Mouse (Mus musculus) intestine, embryonic 16.5 days (tissue): ENCODE measurements around the gene Pigz. TPM values are rescaled to one million over a fixed set of nuclear protein-coding genes. Genes with fewer than 3 reads are reported as not detected.
A peak's percentile ranks its signal among the peaks of the same experiment; 100 is the strongest.
"Not testable (repeated sequence)": the region's sequence is repeated elsewhere in the genome, so short reads cannot be mapped to it uniquely, and the experiment has no call there.

Experiments used
- ATAC-seq: fragments of 200-750 bp; cut with Nextera tagmentation; 2 replicates; pipeline ENCODE4 v1.8.0; 2017; ENCODE audit warnings: moderate TSS enrichment, moderate library complexity
- H3K27ac ChIP-seq: fragments of 300-500 bp; sonication (generic); 2 replicates; pipeline ENCODE4 v1.5.1; 2014; ENCODE audit warnings: mild to moderate bottlenecking, low read length
- H3K27me3 ChIP-seq: fragments of 300-500 bp; sonication (generic); replicated peaks from 2 replicates; pipeline ENCODE4 v1.6.1; 2014; ENCODE audit warnings: low read length, control low read depth, mixed read lengths; ENCODE audit not compliant: control insufficient read depth, insufficient read depth
- H3K36me3 ChIP-seq: fragments of 300-500 bp; sonication (generic); 2 replicates; pipeline ENCODE4 v1.6.1; 2014; ENCODE audit warnings: low read length, control low read depth; ENCODE audit not compliant: control insufficient read depth, insufficient read depth
- H3K4me1 ChIP-seq: fragments of 300-500 bp; sonication (generic); 2 replicates; pipeline ENCODE4 v1.6.1; 2014; ENCODE audit warnings: low read length, control low read depth, mixed read lengths; ENCODE audit not compliant: control insufficient read depth, insufficient read depth
- H3K4me2 ChIP-seq: fragments of 300-500 bp; sonication (generic); 2 replicates; pipeline ENCODE4 v1.6.1; 2014; ENCODE audit warnings: low read depth, low read length, control low read depth
- H3K4me3 ChIP-seq: fragments of 300-500 bp; sonication (generic); 2 replicates; pipeline ENCODE4 v1.5.1; 2014; ENCODE audit warnings: mild to moderate bottlenecking, low read length
- H3K9ac ChIP-seq: fragments of 300-500 bp; sonication (generic); 2 replicates; pipeline ENCODE4 v1.6.1; 2014; ENCODE audit warnings: low read depth, low read length
- H3K9me3 ChIP-seq: fragments of 300-500 bp; sonication (generic); 2 replicates; pipeline ENCODE4 v1.6.1; 2016; ENCODE audit warnings: low read length, control low read depth; ENCODE audit not compliant: control insufficient read depth
- WGBS: fragments of 180-500 bp; shearing (Covaris S2); extraction: QIAGEN DNeasy Blood & Tissue Kit; methylation state at CpG from one replicate; pipeline ENCODE4 v1.1.7; 2014; 5-methylcytosine and 5-hydroxymethylcytosine counted together
- polyA plus RNA-seq: library from polyadenylated mRNA; unstranded; fragments of >200 nt; fragmentation: Nextera tagmentation; extraction: Ambion mirVana; gene quantifications from 2 replicates; pipeline ENCODE4 v1.2.1, GENCODE M21; 2015

The Pigz gene
- polyA plus RNA-seq, 1 experiment from 2014 or later: 0.40 TPM

- 68% methylated on average over 2 of the region's 2 CpGs for WGBS
- Histone ChIP-seq H3K9me3 (peaks cover 5% of the 10 kb centered on the region; the same call in 1 of the 2 replicates), H3K4me2 (no peak overlapping the region), H3K4me1 (peaks cover under 1% of the 10 kb centered on the region; the same call in 1 of the 2 replicates), H3K36me3 (no peaks in the 10 kb centered on the region), H3K27me3 (peaks cover 11% of the 10 kb centered on the region), H3K27ac (no peak overlapping the region), H3K4me3 (no peak overlapping the region), H3K9ac (no peak overlapping the region)
- no peak for ATAC-seq
These were observed 6.9 kb downstream of the Pigz start for GRCm38 (mm10) chr16:31940586-31940985.

GRCm38 (mm10) chr16:31943980-31944379 lies 10.3 kb downstream of the Pigz start:
- Histone ChIP-seq H3K9me3 (no peaks in the 10 kb centered on the region), H3K9ac (peak overlapping the region; percentile 32; the same call in 1 of the 2 replicates), H3K36me3 (no peaks in the 10 kb centered on the region), H3K4me3 (no peak overlapping the region), H3K4me1 (peaks cover 13% of the 10 kb centered on the region), H3K4me2 (no peak overlapping the region), H3K27me3 (no peaks in the 10 kb centered on the region), H3K27ac (no peak overlapping the region)
- peak; percentile 13; the same call in 1 of the 2 replicates for ATAC-seq
- WGBS: 3% methylated on average over 10 of the region's 10 CpGs

GRCm38 (mm10) chr16:31944698-31945255 lies 11.1 kb downstream of the Pigz start:
- no peak overlapping the region for H3K4me2 ChIP-seq
- H3K36me3 ChIP-seq: no peaks in the 10 kb centered on the region
- H3K9me3 ChIP-seq: no peaks in the 10 kb centered on the region
- no peaks in the 10 kb centered on the region for H3K27me3 ChIP-seq
- 89% methylated on average over 12 of the region's 12 CpGs for WGBS
- no peak for ATAC-seq
- no peak overlapping the region for H3K27ac ChIP-seq
- peaks cover 19% of the 10 kb centered on the region for H3K4me1 ChIP-seq
- no peak overlapping the region for H3K9ac ChIP-seq
- no peak overlapping the region for H3K4me3 ChIP-seq

- H3K4me1 ChIP-seq: peaks cover 19% of the 10 kb centered on the region
- H3K27me3 ChIP-seq: no peaks in the 10 kb centered on the region
- no peak overlapping the region for H3K27ac ChIP-seq
- H3K9me3 ChIP-seq: no peaks in the 10 kb centered on the region
- H3K4me2 ChIP-seq: no peak overlapping the region
- H3K9ac ChIP-seq: no peak overlapping the region
- WGBS: 89% methylated on average over 6 of the region's 6 CpGs
- no peak overlapping the region for H3K4me3 ChIP-seq
- ATAC-seq: no peak
- no peaks in the 10 kb centered on the region for H3K36me3 ChIP-seq
These were observed 11.7 kb downstream of the Pigz start for GRCm38 (mm10) chr16:31945372-31945771.

GRCm38 (mm10) chr16:31945986-31946385 lies 12.3 kb downstream of the Pigz start:
- 86% methylated on average over 6 of the region's 6 CpGs for WGBS
- not testable (repeated sequence) for H3K27me3 ChIP-seq, ATAC-seq, H3K9me3 ChIP-seq, H3K4me3 ChIP-seq, H3K27ac ChIP-seq, H3K9ac ChIP-seq, H3K36me3 ChIP-seq
- peak overlapping the region; percentile 81; the same call in 1 of the 2 replicates for H3K4me2 ChIP-seq
- peaks cover 19% of the 10 kb centered on the region for H3K4me1 ChIP-seq

GRCm38 (mm10) chr16:31947333-31947732 lies 13.7 kb downstream of the Pigz start:
- Histone ChIP-seq H3K9me3 (no peaks in the 10 kb centered on the region), H3K27ac (peak overlapping the region; percentile 96; the same call in 1 of the 2 replicates), H3K36me3 (no peaks in the 10 kb centered on the region), H3K4me3 (peak overlapping the region; percentile 89), H3K27me3 (no peaks in the 10 kb centered on the region), H3K4me1 (peaks cover 19% of the 10 kb centered on the region), H3K9ac (peak overlapping the region; percentile 97), H3K4me2 (peak overlapping the region; percentile 81)
- WGBS: 24% methylated on average over 8 of the region's 8 CpGs
- no peak for ATAC-seq

- peak; percentile 68 for ATAC-seq
- 0% methylated on average over 38 of the region's 38 CpGs for WGBS
- H3K4me2 ChIP-seq: peak overlapping the region; percentile 81
- peak overlapping the region; percentile 89 for H3K4me3 ChIP-seq
- peak overlapping the region; percentile 97 for H3K9ac ChIP-seq
- peak overlapping the region; percentile 96 for H3K27ac ChIP-seq
- H3K4me1 ChIP-seq: peaks cover 19% of the 10 kb centered on the region
- H3K36me3 ChIP-seq: no peaks in the 10 kb centered on the region
- no peaks in the 10 kb centered on the region for H3K27me3 ChIP-seq
- no peaks in the 10 kb centered on the region for H3K9me3 ChIP-seq
These were observed 14.3 kb downstream of the Pigz start for GRCm38 (mm10) chr16:31947901-31948316.

- ATAC-seq: peak; percentile 92
- no peaks in the 10 kb centered on the region for H3K36me3 ChIP-seq
- under 1% methylated on average over 55 of the region's 55 CpGs for WGBS
- peak within 1 kb of the TSS; percentile 96 for H3K27ac ChIP-seq
- H3K9me3 ChIP-seq: no peaks in the 10 kb centered on the region
- peak within 1 kb of the TSS; percentile 89 for H3K4me3 ChIP-seq
- H3K4me1 ChIP-seq: peaks cover 19% of the 10 kb centered on the region
- H3K9ac ChIP-seq: peak within 1 kb of the TSS; percentile 97
- H3K27me3 ChIP-seq: no peaks in the 10 kb centered on the region
- peak within 1 kb of the TSS; percentile 81 for H3K4me2 ChIP-seq
These were observed 14.7 kb downstream of the Pigz start, which contains the start of the genes 0610012G03Rik and Ncbp2 for GRCm38 (mm10) chr16:31948345-31948774. TSS of gene 0610012G03Rik (minus strand) at chr16:31948494. TSS of gene Ncbp2 (plus strand) at chr16:31948513.

GRCm38 (mm10) chr16:31963224-31963623 lies 29.6 kb downstream of the Pigz start:
- Histone ChIP-seq H3K9me3 (no peaks in the 10 kb centered on the region), H3K4me3 (no peak overlapping the region), H3K9ac (no peak overlapping the region), H3K27ac (no peak overlapping the region), H3K4me2 (no peak overlapping the region), H3K27me3 (no peaks in the 10 kb centered on the region), H3K4me1 (no peaks in the 10 kb centered on the region), H3K36me3 (peaks cover 8% of the 10 kb centered on the region)
- ATAC-seq: no peak
- 88% methylated on average over 7 of the region's 7 CpGs for WGBS
